Mouse (Mus musculus): Measurements from ENCODE around the gene Col2a1.

The Col2a1 gene

DNA sequence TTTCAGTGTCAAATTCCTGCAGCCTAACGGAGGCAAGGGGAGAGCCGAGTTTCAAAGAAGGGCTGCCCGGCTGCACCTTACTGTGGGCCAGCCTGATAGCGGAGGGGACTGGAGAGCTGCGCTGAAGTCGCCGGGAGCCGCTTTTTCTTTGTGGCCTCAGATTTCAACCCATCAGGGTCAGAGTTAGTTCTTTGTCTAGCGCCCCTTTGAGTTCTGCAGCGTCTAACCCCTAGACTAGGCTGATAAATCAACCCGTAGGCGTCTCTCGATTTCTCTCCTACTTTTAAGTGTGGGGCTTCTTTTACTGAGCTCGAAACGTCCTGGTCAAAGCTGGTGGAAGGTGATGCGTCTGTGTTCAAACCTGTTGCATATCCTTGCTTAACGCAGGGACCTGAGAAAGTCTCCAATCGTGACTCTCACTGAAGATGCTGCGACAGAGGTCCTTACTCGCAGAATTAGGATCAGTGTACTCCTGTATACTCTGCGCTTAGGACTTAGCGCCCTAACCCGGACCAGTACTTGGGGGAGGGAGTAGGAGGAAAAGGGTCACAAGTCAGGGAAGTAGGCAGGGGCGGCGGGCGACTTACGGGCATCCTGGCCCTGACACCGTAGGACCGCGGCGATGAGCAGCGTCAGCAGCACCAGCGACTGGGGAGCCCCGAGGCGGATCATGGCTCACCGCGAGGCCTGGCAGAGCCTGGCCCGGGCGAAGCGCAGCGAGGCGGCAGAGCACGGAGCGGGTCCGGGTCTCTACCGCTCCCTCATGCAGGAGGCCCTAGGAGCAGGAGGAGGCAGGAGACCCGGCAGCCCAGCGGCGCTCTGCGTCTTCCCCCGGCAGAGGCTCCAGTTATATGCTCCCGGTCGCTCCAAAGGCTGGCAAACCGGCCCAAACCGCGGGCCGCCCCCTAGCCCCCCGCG is at the start of gene Col2a1:
Gene Col2a1 (minus strand): TSS at position 874 of the 918 bp plus-strand sequence.
- no peak for DNase-seq (ENCODE audit: low spot score)

DNA sequence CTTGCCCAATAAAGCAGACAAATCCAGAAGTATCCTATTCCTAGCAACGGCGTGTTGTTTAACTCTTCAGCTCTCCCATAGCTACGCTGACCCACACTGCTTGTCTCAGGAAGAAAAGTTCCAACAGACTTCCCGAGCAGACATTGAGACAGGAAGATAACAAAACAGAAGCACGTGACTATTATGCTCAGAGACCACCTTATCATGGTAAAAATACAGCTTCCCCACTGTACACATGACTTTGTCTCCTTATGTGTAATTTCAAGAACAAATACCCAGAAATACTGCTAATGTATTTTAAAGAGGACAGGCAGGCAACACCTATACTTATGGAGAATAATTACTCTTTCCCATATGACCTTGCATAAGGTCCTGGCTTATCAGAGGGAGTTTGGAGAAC is 47.2 kb upstream of the Col2a1 start:
- DNase-seq (ENCODE audit: low spot score), result no peak

DNA sequence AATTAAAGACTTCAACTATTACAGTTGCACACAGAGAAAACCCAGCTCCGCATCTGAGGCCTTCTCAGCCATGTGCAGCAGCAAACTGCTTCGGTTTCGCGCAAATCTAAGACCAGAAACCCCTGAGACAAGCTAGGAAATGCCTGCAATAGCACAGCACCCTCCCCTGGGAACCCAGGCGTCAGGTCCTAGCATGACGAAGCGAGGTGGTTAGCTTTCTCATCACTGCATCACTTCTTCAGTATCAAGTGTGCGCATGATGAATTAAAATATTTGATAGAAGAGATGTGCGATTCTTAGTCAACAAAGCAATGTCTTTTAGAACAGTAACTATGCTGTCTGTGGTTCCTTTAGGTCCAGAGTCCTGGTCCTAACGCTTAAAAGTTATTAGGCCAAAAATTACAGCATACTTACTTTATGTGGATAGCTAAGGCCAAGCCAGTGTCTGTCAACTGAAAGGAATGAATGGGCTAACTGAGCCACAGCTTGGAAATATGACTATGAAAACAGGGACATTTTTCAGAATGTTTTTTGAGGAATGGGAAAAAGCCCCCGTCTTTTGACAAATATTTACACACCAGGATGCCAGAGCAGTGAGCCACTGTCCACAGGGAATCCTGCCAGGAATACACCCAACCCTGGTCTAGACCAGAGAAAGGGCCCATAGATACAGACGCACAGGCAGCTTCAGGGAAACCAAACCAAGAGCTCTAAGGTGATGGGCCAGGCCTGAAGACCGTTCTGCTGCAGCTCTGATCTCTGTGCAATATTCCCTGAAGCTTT is 44.6 kb upstream of the Col2a1 start:
- no peak for DNase-seq (ENCODE audit: low spot score)

DNA sequence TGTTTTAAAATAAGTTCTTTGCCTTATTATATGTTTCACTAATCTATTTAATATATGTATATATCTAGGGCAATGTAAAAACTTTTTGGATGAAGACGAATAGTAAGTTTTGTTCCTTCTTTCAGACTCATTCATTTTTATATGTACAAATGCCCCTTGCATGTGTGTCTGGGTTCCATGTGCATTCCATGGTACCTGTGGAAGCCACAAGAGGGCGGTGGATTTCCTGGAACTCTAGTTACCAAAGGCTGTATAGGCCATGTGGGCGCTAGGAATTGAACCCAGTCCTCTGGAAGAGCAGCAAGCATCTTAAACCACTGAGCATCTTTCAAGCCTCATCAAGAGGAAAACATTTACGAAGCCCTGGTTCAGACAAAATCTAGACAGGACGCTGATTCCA is 39.9 kb upstream of the Col2a1 start:
- DNase-seq (ENCODE audit: low spot score), result no peak

DNA sequence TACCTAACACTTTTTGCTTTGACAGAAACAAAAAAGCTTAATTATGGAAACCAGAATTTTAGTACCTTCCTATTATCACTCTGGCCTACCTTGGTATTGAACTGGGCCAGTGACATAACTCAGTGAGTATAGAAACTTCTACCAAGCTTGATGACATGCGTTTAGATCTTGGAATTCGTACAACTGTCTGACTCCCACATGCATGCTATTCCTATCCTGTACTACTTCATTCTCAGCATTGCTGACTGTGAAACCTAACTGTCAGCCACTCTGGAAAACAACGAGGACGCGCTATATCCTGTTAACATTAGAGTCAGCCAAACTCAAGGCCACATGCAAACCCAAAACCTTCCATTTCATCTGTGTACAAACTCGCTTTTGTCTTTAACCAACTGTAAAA is 39.5 kb upstream of the Col2a1 start:
- no peak for DNase-seq (ENCODE audit: low spot score)

DNA sequence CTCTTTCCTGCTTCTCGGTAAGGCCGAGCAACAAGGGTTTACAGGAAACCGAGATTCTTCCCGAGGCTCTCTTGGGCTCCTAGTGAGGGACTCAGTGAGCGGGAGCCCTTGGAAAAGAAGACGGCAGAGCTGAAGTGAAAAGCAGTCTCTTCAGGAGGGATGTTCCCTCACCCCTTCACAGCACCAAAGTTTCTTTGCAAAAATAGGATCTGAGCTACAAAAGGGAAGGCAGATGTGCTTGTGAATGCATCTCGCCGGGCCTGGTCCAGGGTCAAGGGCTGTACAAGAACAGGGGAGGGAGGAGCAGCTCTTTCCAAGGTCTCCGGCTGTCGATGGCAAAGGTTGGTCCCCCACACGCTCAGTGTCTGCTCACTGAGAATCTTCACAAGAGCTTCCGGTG is 38.0 kb upstream of the Col2a1 start:
- DNase-seq (ENCODE audit: low spot score), result no peak

DNA sequence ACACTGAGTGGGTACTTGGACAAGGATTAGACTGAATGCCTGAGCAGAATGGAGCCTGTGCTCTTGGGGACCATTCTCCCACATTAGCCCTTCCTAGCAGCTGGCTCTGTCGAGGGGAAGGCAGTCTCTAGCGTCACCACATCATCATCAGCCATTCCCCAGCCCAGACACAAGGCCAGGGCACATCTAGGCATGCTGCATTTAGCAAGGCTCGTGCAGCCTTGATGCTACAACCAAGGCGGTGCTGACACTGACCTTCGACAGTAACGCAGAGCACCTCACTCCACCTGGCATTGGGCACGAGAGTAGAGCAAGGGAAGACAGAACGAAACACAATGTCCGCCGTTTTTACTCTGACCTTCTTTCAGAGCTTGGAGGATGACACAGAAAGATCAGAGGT is 35.2 kb upstream of the Col2a1 start:
- DNase-seq (ENCODE audit: low spot score), result no peak

DNA sequence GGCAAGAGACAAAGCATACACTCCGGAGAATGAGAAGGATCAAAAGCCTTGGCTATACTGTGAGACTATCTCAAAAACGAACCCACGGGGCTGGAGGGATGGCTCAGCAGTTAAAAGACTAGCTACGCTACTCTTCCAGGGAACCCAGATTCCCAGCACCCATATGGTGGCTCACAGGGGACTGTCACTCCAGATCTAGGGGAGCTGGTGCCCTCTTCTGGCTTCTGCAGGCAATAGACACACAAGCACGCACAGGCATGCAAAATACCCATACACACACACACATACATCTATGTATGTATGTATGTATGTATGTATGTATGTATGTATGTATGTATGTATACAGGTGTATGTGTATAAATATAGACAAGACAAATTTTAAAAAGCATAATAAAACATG is 32.1 kb upstream of the Col2a1 start:
- no peak for DNase-seq (ENCODE audit: low spot score)

DNA sequence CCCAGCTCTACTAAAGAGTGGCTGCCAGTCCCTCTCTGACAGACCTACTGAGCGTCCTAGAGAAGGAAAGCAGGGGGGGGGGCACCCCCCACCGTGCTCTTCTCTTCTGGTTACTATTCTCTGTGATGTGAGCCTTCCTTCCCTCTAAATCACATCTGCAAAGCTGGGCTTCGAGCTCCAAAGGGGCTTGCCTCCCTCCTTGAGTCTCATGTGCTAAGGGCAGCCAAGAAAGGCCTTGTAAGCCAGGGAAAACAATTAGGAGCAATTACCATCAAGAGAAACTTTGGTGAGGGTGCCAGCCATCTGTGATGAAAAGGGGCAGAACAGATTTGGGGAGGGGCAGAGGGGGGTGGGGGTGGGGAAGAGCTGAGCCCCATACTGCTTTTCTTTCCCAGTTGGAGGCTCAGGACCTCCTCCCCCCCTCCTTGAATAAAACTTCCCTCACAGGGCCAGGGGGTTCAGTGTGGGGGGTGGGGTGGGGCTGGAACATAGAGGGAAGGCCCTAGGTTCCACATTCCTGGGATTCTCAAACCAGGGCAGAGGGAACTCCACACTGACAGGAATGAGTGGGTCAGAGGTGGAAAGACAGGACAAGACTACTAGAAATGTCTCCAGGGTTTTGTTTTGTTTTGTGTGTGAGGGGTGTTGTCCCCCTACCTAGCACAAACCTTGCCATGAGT is 30.7 kb upstream of the Col2a1 start:
- DNase-seq (ENCODE audit: low spot score), result no peak

DNA sequence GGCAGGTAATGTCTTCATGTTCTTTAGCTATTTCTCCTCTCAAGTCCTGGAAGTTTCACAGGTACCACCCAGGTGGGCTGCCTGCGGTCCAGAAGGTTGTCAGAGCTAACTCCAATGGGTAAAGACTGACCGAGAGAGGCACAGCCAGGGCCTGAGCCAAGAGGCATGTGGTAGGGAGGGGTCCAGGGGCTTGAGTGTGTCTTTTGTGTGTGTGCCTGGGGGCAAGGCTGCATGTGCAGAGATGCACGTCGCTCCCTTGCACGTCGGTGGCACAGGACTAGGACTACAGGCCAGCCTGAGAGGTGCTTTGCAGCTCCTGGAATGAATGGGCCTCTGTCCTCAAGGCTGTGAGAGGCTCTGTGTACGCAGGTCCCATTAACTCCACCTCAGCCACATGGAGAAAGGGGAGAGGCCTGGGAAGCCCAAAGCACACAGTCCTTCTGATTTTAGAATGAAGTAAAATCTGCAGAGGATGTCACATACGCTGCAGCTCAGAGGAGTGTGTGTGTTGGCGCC is 28.8 kb upstream of the Col2a1 start:
- DNase-seq (ENCODE audit: low spot score), result no peak

DNA sequence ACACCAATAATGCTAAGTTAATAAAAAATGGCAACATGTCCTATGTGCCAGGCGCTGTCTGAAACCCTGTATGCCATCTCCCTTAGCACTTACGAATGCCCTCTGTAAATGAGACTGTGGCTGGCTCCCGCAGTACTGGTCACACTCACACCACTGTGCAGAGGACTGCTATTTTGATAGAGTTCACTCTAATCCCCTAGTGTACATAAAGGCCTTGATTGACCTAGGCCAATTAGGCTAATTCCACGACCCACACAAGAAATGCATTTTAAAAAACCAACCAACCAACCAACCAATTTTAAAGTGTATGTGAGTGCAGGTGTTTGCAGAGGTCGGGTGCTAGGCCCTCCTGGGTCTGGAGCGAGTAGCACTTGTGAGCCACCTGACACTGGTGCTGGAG is 25.3 kb upstream of the Col2a1 start:
- DNase-seq (ENCODE audit: low spot score), result no peak

DNA sequence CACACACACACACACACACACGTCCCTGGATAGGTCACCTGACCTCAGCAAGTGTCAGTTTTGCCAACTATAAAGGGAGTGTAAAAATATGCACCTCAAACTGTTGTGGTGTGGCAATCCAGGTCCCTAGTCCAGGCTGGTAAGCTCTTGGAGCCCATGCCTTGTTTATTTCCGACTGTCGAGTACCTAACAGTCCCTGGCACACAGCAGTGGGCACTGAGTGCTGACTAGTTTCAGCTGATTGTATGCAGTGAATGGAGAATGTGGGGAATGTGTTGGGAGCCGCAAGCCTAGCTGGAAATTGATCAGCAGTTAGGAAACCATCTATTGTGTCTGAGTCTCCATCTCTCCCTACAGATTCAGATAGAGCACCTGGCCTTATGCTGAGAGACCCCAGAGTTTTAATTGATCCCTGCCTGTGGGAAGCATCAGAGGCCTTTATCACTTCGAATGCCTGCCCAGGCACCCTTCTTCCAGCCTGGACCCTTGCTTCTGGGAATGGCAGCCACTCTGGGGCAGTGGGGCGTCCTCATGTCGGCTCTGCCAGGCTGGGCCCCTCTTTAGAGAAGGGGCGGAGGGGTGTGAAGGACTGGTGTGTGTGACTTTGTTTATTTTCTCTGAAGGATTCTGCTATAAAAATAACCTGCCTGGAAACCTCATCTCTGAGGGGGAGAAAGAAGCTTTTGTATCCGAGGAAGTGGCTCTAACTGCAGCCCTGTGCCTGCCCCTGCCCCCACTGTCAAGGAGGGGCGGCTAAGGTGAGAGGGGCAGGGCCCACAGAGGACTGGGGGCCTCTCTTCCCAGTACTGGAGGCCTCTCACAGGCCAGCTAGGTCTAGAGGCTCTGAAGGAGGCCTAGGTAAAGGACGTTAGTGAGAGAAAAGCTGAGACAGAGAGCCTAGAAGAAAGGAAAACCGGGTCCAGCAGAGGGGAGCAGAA is 22.7 kb upstream of the Col2a1 start:
- no peak for DNase-seq (ENCODE audit: low spot score)

DNA sequence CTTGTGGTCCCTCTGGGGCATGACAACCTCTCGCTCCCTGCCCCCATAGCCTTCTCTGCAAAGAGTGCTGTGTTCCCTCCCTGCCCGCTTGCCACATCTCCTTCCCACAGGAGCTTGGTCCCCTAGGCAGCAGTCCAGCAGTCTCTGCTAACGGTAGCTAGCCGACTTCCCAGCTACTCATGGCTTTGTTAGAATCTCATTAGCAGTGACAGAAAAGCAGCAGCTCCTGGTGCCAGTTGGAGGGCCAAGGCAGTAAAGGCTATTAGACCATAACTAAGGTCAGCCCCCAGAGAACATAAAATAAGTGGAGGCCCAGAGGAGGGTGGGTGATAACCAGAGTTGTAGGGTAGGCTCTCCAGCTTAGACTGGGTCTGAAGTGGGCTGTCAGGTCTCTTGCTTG is 21.1 kb upstream of the Col2a1 start:
- DNase-seq (ENCODE audit: low spot score), result no peak

DNA sequence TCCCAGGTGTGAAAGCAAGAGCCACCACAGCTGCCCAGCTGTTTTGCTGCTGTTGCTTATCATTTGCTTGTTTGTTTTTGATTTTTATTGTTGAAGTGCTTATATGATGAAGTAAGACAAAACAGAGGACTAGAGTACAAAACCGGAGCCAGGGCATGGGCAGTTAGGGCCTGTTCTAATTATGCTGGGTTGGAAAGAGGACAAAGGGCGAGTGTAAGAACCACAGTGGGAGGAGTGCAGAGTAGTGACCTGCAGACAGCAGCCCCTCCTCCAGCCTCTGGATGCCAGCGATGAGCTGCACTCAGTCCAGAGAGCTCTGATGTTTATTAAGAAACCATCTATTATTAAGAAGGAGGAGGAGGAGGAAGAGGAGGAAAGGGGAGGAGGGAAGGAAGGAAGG is 18.6 kb upstream of the Col2a1 start:
- no peak for DNase-seq (ENCODE audit: low spot score)

DNA sequence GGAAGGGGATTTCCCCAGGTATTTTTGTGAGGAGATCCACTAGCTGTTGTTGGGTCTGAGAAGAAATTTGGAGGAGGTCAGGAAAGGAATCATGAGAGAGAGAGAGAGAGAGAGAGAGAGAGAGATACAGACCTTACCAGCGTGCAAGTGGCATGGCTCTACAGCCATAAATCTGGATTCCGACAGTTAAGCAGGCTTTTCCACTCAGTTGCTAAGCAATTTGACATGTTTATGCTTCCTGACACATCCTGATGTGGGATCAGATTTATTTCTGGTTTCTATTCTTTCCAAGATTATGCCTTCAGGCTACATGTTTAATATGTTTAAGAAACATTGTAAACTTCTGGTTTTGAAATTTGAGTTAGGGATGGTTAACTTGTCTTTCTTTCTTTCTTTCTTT is 17.4 kb upstream of the Col2a1 start:
- no peak for DNase-seq (ENCODE audit: low spot score)

DNA sequence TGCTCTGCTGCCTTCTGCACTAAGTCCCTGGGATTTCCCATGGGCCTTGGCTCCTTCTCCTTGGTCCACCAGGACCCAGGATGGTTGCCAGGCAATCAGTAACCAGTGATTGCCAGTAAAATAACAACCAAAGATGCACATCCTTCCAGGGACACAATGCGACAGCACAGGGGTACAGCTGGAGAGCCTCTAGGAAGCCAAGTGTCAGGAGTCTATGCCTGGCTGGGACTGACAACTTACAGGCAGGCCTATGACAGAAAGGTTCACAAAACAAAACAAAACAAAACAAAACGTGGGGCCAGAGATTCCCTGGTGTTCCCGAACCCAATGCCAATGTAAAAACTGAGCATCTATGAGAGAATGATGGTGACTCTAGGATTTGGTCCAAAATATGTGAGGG is 14.6 kb upstream of the Col2a1 start:
- no peak for DNase-seq (ENCODE audit: low spot score)

DNA sequence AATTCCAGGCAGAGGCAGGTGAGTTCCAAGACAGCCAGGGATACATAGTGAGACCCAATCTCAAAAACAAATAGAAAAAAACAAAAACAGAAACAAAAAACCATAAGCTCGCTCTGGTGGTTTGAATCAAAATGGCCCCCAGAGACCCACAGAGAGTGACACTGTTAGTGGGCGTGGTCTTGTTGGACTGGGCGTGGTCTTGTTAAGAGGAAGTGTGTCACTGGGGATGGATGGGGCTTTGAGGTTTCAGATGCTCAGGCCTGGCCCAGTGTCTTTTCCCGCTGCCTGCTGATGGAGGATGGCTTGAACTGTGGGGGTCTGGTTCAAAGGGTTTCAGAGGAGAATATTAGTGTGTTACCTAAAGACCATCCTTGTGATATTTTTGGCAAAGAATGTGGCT is 13.4 kb upstream of the Col2a1 start:
- DNase-seq (ENCODE audit: low spot score), result no peak

DNA sequence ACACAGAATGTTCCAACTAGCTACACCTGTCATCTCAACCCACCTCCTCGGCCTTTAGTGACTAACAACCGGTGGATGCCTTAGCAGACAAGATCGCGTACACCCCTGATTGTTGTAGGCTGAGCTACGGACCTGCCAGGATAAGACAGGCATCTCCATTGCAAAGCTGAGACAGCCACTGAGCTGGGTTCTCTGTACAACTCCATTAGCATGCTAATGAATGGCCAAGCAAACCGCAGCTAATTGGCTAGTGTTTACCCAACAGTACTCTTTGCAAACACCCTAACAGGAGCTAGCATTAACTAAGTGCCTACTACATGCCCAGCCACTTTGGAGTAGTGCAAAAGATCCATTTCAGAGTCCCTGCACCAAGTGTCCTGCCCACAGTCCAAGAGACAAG is 8.3 kb upstream of the Col2a1 start:
- DNase-seq (ENCODE audit: low spot score), result no peak

DNA sequence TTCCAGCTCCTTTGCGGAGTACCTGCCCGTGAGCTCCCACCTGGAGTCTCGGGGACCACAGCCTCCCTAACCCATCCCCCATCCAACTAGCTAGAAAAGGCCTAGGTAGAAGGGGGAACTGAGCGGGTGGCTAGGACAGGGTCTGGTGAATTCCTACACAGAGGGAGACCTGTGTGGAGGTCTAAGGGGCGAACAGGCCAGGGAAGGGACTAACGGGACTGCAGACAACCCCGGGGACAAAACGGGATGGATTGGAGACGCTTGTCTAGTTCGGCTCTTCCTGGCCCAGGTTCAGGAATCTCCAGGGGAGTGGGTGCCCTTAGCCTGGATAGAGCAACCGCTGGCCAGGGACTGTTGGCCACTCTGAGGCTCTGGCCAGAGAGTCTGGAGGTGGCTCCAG is 686 bp upstream of the Col2a1 start:
- no peak for DNase-seq (ENCODE audit: low spot score)

DNA sequence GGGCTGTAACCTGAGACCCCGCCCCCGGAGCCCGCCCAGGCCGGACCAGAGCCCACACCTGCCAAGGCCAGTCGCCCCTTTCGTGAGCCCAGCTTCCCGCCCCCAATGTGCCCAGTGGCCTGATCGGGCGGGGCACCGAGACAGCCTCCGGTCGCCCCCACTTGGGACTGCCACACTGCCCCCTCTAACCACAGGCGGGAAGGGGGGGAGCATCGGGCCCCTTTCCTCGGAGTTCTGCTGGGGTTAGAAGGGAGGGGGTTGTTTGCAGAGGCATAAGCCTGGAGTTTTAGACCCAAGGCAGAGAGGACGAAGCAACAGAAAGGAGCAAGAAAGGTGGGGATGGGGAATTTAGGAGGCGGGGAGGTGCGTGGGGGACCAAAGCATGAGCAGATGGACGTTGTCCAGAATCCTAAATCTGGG is 255 bp upstream of the Col2a1 start:
- no peak for DNase-seq (ENCODE audit: low spot score)
